Mouse (Mus musculus) ES-E14 (cell line): ENCODE data around the gene Nop2. TPM values are rescaled to one million over a fixed set of nuclear protein-coding genes. Genes with fewer than 3 reads are reported as not detected.

ENCODE experiments used
- DNase-seq: peaks from one replicate; pipeline ENCODE4 v3.0.0-alpha.2; 2013; ENCODE audit warnings: low read depth, low spot score
- H3K27ac ChIP-seq: 2 replicates; pipeline ENCODE4 v1.5.1; 2012; ENCODE audit warnings: low read depth, mild to moderate bottlenecking, low read length, moderate library complexity, mixed read lengths; ENCODE audit not compliant: poor library complexity, insufficient read depth, severe bottlenecking
- H3K36me3 ChIP-seq: 2 replicates; pipeline ENCODE4 v1.6.1; 2012; ENCODE audit warnings: mild to moderate bottlenecking, low read length, moderate library complexity, mixed read lengths; ENCODE audit not compliant: control insufficient read depth, poor library complexity, insufficient read depth, severe bottlenecking
- H3K4me1 ChIP-seq, 2 experiments: fragments of 150-350 bp in 1 of 2; sonication (generic) in 1 of 2; 2 replicates each; pipeline ENCODE4 v1.6.1; 2012; ENCODE audit warnings: low read length in 2 of 2, mild to moderate bottlenecking in 1 of 2, mixed read lengths in 1 of 2; ENCODE audit not compliant: control insufficient read depth in 2 of 2, insufficient read depth in 2 of 2, poor library complexity in 1 of 2
- H3K4me3 ChIP-seq, 2 experiments: fragments of 150-350 bp in 1 of 2; sonication (generic) in 1 of 2; 2 replicates each; pipeline ENCODE4 v1.5.1; 2012; ENCODE audit warnings: low read length in 2 of 2, low read depth in 1 of 2, mild to moderate bottlenecking in 1 of 2, mixed read lengths in 1 of 2; ENCODE audit not compliant: insufficient read depth in 1 of 2, poor library complexity in 1 of 2, severe bottlenecking in 1 of 2
- H3K9ac ChIP-seq: 2 replicates; pipeline ENCODE4 v1.6.1; 2012; ENCODE audit warnings: low read depth, mild to moderate bottlenecking, low read length, mixed read lengths; ENCODE audit not compliant: poor library complexity, insufficient read depth, severe bottlenecking
- H3K9me3 ChIP-seq: fragments of 150-350 bp; sonication (generic); 2 replicates; pipeline ENCODE4 v1.6.1; 2012; ENCODE audit warnings: low read depth, mild to moderate bottlenecking, low read length; ENCODE audit not compliant: control insufficient read depth, insufficient read depth
- CHD2 ChIP-seq: IDR thresholded peaks from 2 replicates; pipeline ENCODE4 v1.6.1; 2014; ENCODE audit warnings: mild to moderate bottlenecking, low read depth, low read length, inconsistent platforms
- HCFC1 ChIP-seq: IDR thresholded peaks from 2 replicates; pipeline ENCODE4 v1.6.1; 2012; ENCODE audit warnings: low read length, inconsistent platforms, borderline replicate concordance; ENCODE audit not compliant: insufficient read depth
- MAFK ChIP-seq: IDR thresholded peaks from 2 replicates; pipeline ENCODE4 v1.6.1; 2014; ENCODE audit warnings: mild to moderate bottlenecking, low read depth, low read length, inconsistent platforms; ENCODE audit not compliant: insufficient read depth
- ZC3H11A ChIP-seq: IDR thresholded peaks from 2 replicates; pipeline ENCODE4 v1.6.1; 2012; ENCODE audit warnings: low read depth, mild to moderate bottlenecking, inconsistent platforms, low read length, borderline replicate concordance
- ZNF384 ChIP-seq: IDR thresholded peaks from 2 replicates; pipeline ENCODE4 v1.6.1; 2012; ENCODE audit warnings: low read depth, low read length, inconsistent platforms
- in situ Hi-C, 2 experiments: fragments of 600-800 bp; cut with MboI; formaldehyde crosslinking; loops; one replicate each; pipeline ENCODE4 v1.15.1; 2025; ENCODE audit warnings: low sequenced_read_pairs in 2 of 2, inconsistent platforms in 1 of 2; ENCODE audit not compliant: unreplicated experiment in 2 of 2
- total RNA-seq: library from RNA; depleted of rRNA; stranded (reverse); fragments of 300-350 nt; gene quantifications from 2 replicates; pipeline ENCODE4 v1.2.3, GENCODE M21; 2012

Nop2 gene
- total RNA-seq, 1 experiment, result 174 TPM

GRCm38 (mm10) chr6:125153018-125153389 lies 21.3 kb downstream of the Nop2 start:
- no peak for TF ChIP-seq ZC3H11A
- no peak for TF ChIP-seq CHD2
- TF ChIP-seq ZNF384, result no peak
- TF ChIP-seq HCFC1, result no peak
- no peak for TF ChIP-seq MAFK
- Histone ChIP-seq H3K4me3 (no peak overlapping the region), H3K4me1 (peaks cover 4 to 23% of the 10 kb centered on the region in 2 experiments; a peak in 2 of 4 replicates), H3K9ac (no peak overlapping the region), H3K9me3 (no peaks in the 10 kb centered on the region), H3K36me3 (peaks cover 2% of the 10 kb centered on the region; the same call in 1 of the 2 replicates), H3K27ac (no peak overlapping the region)
- DNase-seq, result no peak
- in situ Hi-C loops, result no loop called here

GRCm38 (mm10) chr6:125153682-125154081 lies 22.0 kb downstream of the Nop2 start:
- TF ChIP-seq CHD2, result no peak
- TF ChIP-seq ZC3H11A, result no peak
- TF ChIP-seq ZNF384, result no peak
- no peak for TF ChIP-seq MAFK
- no peak for TF ChIP-seq HCFC1
- Histone ChIP-seq H3K27ac (no peak overlapping the region), H3K4me3 (no peak overlapping the region), H3K36me3 (peaks cover 2% of the 10 kb centered on the region; the same call in 1 of the 2 replicates), H3K4me1 (peaks cover 2 to 24% of the 10 kb centered on the region in 2 experiments; a peak in 2 of 4 replicates), H3K9me3 (no peaks in the 10 kb centered on the region), H3K9ac (no peak overlapping the region)
- no peak for DNase-seq
- in situ Hi-C loops, result no loop called here

- H3K4me3 ChIP-seq, result no peak overlapping the region
- no peak overlapping the region for H3K9ac ChIP-seq
- peaks cover 6% of the 10 kb centered on the region; the same call in 1 of the 2 replicates for H3K36me3 ChIP-seq
- H3K9me3 ChIP-seq, result no peaks in the 10 kb centered on the region
- H3K4me1 ChIP-seq, result peaks cover 0 to 20% of the 10 kb centered on the region in 2 experiments; a peak in 2 of 4 replicates
- in situ Hi-C loops, result no loop called here
- no peak overlapping the region for H3K27ac ChIP-seq
- DNase-seq, result no peak
- TF ChIP-seq ZC3H11A (no peak), HCFC1 (no peak), ZNF384 (no peak), CHD2 (no peak), MAFK (no peak)
These were observed 22.8 kb downstream of the Nop2 start for GRCm38 (mm10) chr6:125154550-125154949.

- Histone ChIP-seq H3K36me3 (peaks cover 8% of the 10 kb centered on the region; the same call in 1 of the 2 replicates), H3K4me3 (no peak overlapping the region), H3K27ac (no peak overlapping the region), H3K9me3 (no peaks in the 10 kb centered on the region), H3K4me1 (peaks cover 0 to 21% of the 10 kb centered on the region in 2 experiments; a peak in 2 of 4 replicates), H3K9ac (no peak overlapping the region)
- in situ Hi-C loops, result no loop called here
- no peak for DNase-seq
- TF ChIP-seq MAFK (no peak), CHD2 (no peak), HCFC1 (no peak), ZC3H11A (no peak), ZNF384 (no peak)
These were observed 23.6 kb downstream of the Nop2 start for GRCm38 (mm10) chr6:125155262-125155661.
